Mouse (Mus musculus) embryonic facial prominence, embryonic 15.5 days (tissue): ENCODE measurements around the gene Olfr700. TPM values are rescaled to one million over a fixed set of nuclear protein-coding genes. Genes with fewer than 3 reads are reported as not detected.

Experiments used
- polyA plus RNA-seq: library from polyadenylated mRNA; unstranded; fragments of >200 nt; fragmentation: Nextera tagmentation; extraction: Ambion mirVana; gene quantifications from 2 replicates; pipeline ENCODE4 v1.2.1, GENCODE M21; 2015

Olfr700 gene
- polyA plus RNA-seq, 1 experiment from 2014 or later: not detected

Other genes with a start within 250 kb of the Olfr700 start
- gene Olfr693, start 128.2 kb downstream of the Olfr700 start, polyA plus RNA-seq: 0.11 TPM in 1 of 2 replicates, not detected in the other
- gene Olfr694, start 117.0 kb downstream of the Olfr700 start, polyA plus RNA-seq: not detected in 2 replicates
- gene Olfr695, start 92.4 kb downstream of the Olfr700 start, polyA plus RNA-seq: not detected in 2 replicates
- gene Olfr697, start 66.4 kb downstream of the Olfr700 start, polyA plus RNA-seq: not detected in 2 replicates
- gene Olfr698, start 53.4 kb downstream of the Olfr700 start, polyA plus RNA-seq: not detected in 2 replicates
- 0.07 TPM in 2 replicates for gene Olfr699, start 15.6 kb downstream of the Olfr700 start, polyA plus RNA-seq
- not detected in 2 replicates for gene Olfr701, start 5.3 kb upstream of the Olfr700 start, polyA plus RNA-seq
- not detected in 2 replicates for gene Olfr702, start 25.1 kb upstream of the Olfr700 start, polyA plus RNA-seq
- gene Olfr703, start 34.5 kb upstream of the Olfr700 start, polyA plus RNA-seq: not detected in 2 replicates
- not detected in 2 replicates for gene Olfr704, start 54.4 kb upstream of the Olfr700 start, polyA plus RNA-seq
- gene Olfr705, start 68.1 kb upstream of the Olfr700 start, polyA plus RNA-seq: not detected in 2 replicates
- gene Olfr706, start 79.3 kb upstream of the Olfr700 start, polyA plus RNA-seq: 0.05 TPM in 1 of 2 replicates, not detected in the other
- 0.16 TPM in 1 of 2 replicates, not detected in the other for gene Olfr707, start 92.4 kb upstream of the Olfr700 start, polyA plus RNA-seq
- 0.12 TPM in 1 of 2 replicates, not detected in the other for gene Olfr1532-ps1, start 99.2 kb upstream of the Olfr700 start, polyA plus RNA-seq
- 0.05 TPM in 1 of 2 replicates, not detected in the other for gene Olfr709-ps1, start 123.4 kb upstream of the Olfr700 start, polyA plus RNA-seq
- gene Olfr710, start 139.5 kb upstream of the Olfr700 start, polyA plus RNA-seq: not detected in 2 replicates
- 0.11 TPM in 1 of 2 replicates, not detected in the other for gene Olfr6, start 155.1 kb upstream of the Olfr700 start, polyA plus RNA-seq
- gene Olfr711, start 166.6 kb upstream of the Olfr700 start, polyA plus RNA-seq: not detected in 2 replicates
- gene Olfr2, start 197.2 kb upstream of the Olfr700 start, polyA plus RNA-seq: not detected in 2 replicates
- 0.16 TPM in 1 of 2 replicates, not detected in the other for gene Olfr713, start 222.3 kb upstream of the Olfr700 start, polyA plus RNA-seq